Mouse (Mus musculus) small intestine, adult 2 months (tissue): Measurements from ENCODE around the gene Pmepa1. TPM values are rescaled to one million over a fixed set of nuclear protein-coding genes. Genes with fewer than 3 reads are reported as not detected.

Experiments
- H3K27ac ChIP-seq: fragments of 200-500 bp; 2 replicates; pipeline ENCODE4 v1.5.1; 2012; ENCODE audit warnings: low read depth, low read length, control low read depth, inconsistent platforms; ENCODE audit not compliant: insufficient read depth
- H3K27me3 ChIP-seq: fragments of 200-500 bp; 2 replicates; pipeline ENCODE4 v1.6.1; 2012; ENCODE audit warnings: mild to moderate bottlenecking, moderate library complexity, low read length, inconsistent platforms; ENCODE audit not compliant: control insufficient read depth, insufficient read depth
- H3K36me3 ChIP-seq: fragments of 200-500 bp; 2 replicates; pipeline ENCODE4 v1.6.1; 2012; ENCODE audit warnings: mild to moderate bottlenecking, low read length, control low read depth, inconsistent platforms; ENCODE audit not compliant: control insufficient read depth, insufficient read depth
- H3K4me1 ChIP-seq: fragments of 200-500 bp; 2 replicates; pipeline ENCODE4 v1.6.1; 2012; ENCODE audit warnings: low read length, inconsistent platforms, mixed read lengths; ENCODE audit not compliant: control insufficient read depth, insufficient read depth, insufficient read length
- H3K4me3 ChIP-seq: fragments of 200-500 bp; 2 replicates; pipeline ENCODE4 v1.5.1; 2012; ENCODE audit warnings: low read depth, mild to moderate bottlenecking, control low read depth, inconsistent platforms, low read length, moderate library complexity
- CTCF ChIP-seq: fragments of 200-500 bp; IDR thresholded peaks from 2 replicates; pipeline ENCODE4 v1.5.1; 2012; ENCODE audit warnings: low read depth, mild to moderate bottlenecking, control low read depth, inconsistent platforms, low read length, moderate library complexity, mixed read lengths; ENCODE audit not compliant: insufficient replicate concordance, insufficient read length; ENCODE audit errors: extremely low read depth
- POLR2A ChIP-seq: fragments of 200-500 bp; IDR thresholded peaks from 2 replicates; pipeline ENCODE4 v1.6.1; 2012; ENCODE audit warnings: low read depth, mild to moderate bottlenecking, control low read depth, inconsistent platforms, low read length, moderate library complexity
- WGBS: fragments of 180-500 bp; shearing (Covaris S2); methylation state at CpG from one replicate; pipeline ENCODE4 v1.1.7; 2018; 5-methylcytosine and 5-hydroxymethylcytosine counted together
- polyA plus RNA-seq: library from polyadenylated mRNA; depleted of rRNA; stranded (reverse); fragments of >200 nt; gene quantifications from 2 replicates; pipeline ENCODE4 v1.2.3, GENCODE M21; 2012

Pmepa1 gene
- polyA plus RNA-seq, 1 experiment, result 93.7 TPM

DNA sequence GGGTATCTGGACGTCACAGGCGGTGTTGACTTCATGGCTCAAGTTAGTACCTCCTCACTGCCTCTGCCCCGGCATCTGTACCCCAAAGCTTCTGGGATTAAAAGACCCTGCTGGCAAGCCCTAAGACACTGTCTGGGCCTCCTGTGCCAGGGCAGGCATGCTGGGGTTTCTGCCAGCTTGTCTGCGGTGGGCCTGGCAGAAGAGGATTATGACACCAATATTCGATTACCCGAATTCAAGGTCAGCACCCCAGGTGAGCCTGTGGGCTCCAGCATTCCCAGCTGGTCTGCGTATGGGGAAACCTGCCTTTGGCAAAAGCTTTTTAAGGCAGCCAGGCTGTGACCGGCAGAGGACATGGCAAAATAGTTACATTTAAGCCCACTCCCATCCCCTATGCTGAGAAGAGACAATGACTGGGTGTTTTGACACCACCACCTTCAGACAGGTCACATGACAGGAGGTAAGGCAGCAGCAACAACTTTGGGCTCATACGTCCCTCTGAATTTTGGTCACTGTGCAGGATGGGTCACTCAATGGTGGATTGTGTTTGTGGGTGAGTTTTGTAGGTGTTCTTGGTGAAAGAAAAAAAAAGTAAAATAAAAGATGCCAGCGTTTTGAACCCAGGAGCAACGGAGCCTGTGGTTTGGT, 5.6 kb downstream of the Pmepa1 start:
- TF ChIP-seq POLR2A (no peak), CTCF (no peak)
- H3K27me3 ChIP-seq, result no peaks in the 10 kb centered on the region
- 57% methylated on average over 11 of the region's 11 CpGs for WGBS
- no peaks in the 10 kb centered on the region for H3K36me3 ChIP-seq
- H3K4me3 ChIP-seq, result no peak overlapping the region
- peaks cover 26% of the 10 kb centered on the region for H3K4me1 ChIP-seq
- no peak overlapping the region for H3K27ac ChIP-seq

DNA sequence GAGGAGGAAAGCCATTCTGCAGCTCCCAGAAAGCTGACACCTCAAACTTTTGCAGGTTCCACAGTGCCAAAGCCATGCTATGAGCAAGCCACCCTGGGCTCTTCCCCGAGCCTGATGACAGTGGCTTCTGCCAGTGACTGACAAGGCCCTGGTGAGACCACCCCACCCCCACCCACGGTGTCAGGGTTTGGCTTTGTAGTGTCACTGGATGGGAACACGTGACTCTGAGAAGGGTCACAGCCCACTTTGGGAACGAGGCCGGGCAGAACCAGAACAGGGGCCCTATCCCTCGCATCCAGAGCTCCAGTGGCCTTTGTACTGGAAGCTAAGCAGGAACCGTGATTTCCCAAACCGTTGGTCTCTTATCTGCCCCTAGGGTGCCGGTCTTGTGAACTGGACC, 6.1 kb downstream of the Pmepa1 start:
- no peak for TF ChIP-seq CTCF
- TF ChIP-seq POLR2A, result no peak
- 36% methylated on average over 9 of the region's 9 CpGs for WGBS
- Histone ChIP-seq H3K27ac (no peak overlapping the region), H3K4me3 (no peak overlapping the region), H3K4me1 (peaks cover 31% of the 10 kb centered on the region), H3K36me3 (no peaks in the 10 kb centered on the region), H3K27me3 (no peaks in the 10 kb centered on the region)

DNA sequence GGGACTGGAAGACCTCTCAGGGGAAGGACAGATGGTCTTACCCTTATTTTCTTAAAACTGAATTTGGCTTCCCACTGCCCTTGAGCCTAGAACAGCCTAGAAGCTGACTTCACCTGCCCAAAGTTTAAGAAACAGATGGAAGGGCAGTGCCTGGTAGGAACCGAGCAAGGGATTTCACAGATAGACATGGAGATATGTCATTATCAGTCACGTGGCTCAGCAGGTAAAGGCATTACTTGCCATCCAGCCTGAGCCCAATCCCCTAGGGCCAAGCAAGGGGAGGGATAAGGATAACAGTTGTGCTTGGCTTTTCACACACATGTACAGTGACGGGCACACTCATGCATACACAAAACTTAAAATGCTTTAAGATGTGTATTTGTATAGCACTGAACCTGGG, 8.8 kb downstream of the Pmepa1 start:
- TF ChIP-seq CTCF, result no peak
- TF ChIP-seq POLR2A, result no peak
- no peak overlapping the region for H3K4me3 ChIP-seq
- no peaks in the 10 kb centered on the region for H3K36me3 ChIP-seq
- H3K27ac ChIP-seq, result no peak overlapping the region
- no peaks in the 10 kb centered on the region for H3K27me3 ChIP-seq
- H3K4me1 ChIP-seq, result peaks cover 56% of the 10 kb centered on the region
- 43% methylated on average over 3 of the region's 3 CpGs for WGBS

DNA sequence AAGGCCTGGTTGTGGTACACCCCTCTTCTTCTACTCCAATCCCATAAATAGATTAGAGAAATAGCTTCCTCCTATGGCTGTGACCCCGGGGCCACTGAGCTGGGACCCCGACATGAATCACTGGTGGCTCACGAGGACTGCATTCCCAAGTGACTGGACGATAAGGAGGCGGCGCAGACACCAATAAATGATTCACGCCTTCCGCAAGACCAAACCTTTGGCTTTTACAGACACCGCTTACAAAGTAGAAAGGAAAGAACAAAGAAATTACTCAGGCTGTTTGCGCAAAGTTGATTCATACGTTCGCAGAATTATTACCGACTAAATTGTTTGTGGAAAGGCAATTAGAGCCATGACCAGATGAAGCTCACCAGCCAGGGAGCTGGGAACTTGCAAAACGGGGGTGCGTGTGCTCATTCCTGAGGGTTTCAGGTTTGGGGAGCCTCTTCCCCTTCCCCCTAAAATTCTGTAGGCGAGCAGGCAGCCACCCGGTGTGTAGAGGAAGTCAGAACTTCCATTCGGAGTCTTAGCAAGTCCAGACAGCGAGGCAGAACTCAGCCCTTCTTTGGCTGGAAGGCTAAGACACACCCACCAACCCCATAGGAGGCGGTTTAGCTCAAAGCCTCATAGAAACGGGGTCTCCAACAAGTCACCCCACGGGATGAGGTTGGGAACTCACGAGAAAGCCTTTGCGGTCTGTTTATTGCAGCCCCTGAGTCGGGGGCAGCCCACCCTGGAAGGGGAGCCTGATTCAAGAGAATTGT, 9.8 kb downstream of the Pmepa1 start:
- no peaks in the 10 kb centered on the region for H3K36me3 ChIP-seq
- peak overlapping the region; percentile 2 for H3K4me3 ChIP-seq
- WGBS, result 21% methylated on average over 25 of the region's 25 CpGs
- H3K27ac ChIP-seq, result peak overlapping the region; percentile 52
- no peaks in the 10 kb centered on the region for H3K27me3 ChIP-seq
- H3K4me1 ChIP-seq, result peaks cover 64% of the 10 kb centered on the region
- TF ChIP-seq POLR2A, result no peak

DNA sequence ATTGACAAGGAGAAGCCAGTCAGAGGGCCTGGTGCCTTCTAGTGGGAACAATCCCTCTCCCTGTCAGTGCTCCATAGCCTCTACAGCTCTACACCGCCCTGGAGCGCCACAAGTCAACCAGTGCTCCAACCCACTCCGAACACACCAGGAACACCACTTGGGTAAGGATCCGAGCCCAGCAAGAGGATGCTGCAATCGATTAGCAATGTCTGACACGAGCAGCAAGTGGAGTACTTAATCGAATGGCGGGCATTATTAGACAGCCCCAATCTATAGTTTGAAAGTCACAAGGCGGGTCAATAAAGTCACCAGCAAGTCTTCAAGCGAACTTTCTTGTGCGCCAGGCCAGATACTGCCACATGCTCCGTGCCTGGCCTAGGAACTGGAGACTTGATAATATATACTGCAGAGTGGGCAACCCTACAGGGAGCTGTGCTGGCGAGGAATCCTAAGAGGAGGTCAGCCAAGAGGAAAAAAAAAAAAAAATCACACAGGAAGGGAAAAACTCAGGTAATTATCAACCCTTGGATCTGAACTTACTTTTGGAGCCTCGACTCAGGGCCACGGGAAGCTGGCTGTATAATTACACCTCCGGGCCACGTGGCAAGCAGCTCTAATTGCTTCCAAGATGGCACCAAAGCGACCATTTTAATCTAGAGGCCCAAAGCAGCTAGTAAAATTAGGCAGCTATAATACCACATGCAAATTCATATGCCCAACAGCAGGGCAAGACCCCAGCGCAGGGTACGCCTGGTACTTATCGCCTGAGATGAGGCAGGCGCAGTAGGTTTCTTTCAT, 10.7 kb downstream of the Pmepa1 start:
- H3K27me3 ChIP-seq, result no peaks in the 10 kb centered on the region
- TF ChIP-seq POLR2A (no peak), CTCF (no peak)
- H3K36me3 ChIP-seq, result no peaks in the 10 kb centered on the region
- H3K4me3 ChIP-seq, result no peak overlapping the region
- peaks cover 69% of the 10 kb centered on the region for H3K4me1 ChIP-seq
- H3K27ac ChIP-seq, result peak overlapping the region; percentile 52; the same call in 1 of the 2 replicates
- 58% methylated on average over 22 of the region's 22 CpGs for WGBS

DNA sequence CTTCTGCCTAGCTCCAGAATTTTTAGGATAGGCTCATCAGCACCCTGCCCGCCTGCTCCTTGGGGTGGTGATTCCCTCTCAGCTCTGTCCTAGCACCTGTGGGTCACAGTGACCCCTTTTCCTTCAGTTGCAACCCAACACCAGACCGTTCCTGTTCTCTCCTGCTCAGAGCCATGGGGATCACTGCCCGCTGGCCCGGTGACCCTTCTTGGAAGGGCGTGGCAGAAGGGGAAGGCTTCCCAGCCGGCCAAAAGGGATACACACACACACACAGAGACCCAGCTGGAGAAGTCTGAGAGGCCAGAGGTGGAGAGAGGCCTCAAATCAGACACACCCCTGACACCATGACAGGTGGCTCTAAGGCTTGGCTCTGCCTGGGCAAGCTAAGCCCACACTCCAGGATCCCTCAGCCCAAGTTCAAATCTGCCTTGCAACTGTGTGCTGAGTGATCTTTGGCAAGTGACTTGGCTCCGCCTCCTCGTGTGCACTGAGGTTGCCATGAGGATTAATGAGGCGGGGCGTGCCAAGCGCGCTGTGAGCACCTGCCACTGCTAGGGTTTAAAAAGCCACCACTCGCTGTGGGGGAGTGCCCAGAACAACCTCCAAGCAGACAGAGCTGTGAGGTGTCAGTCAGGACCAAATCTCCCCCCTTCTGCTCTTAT, 11.7 kb downstream of the Pmepa1 start:
- no peak overlapping the region for H3K4me3 ChIP-seq
- no peaks in the 10 kb centered on the region for H3K27me3 ChIP-seq
- TF ChIP-seq POLR2A, result 0 out of 2 replicates have a peak, but pooled peaks have one; percentile 17
- TF ChIP-seq CTCF, result no peak
- WGBS, result 19% methylated on average over 13 of the region's 13 CpGs
- H3K4me1 ChIP-seq, result peaks cover 64% of the 10 kb centered on the region
- peak overlapping the region; percentile 28 for H3K27ac ChIP-seq
- H3K36me3 ChIP-seq, result no peaks in the 10 kb centered on the region
